Mouse (Mus musculus): Measurements from ENCODE around the gene Sdr9c7. TPM values are rescaled to one million over a fixed set of nuclear protein-coding genes. Genes with fewer than 3 reads are reported as not detected.

Sdr9c7 gene
- total and polyA plus RNA-seq, 3 experiments, result not detected

- H3K79me2 ChIP-seq (ENCODE audit: control insufficient read depth, insufficient read depth, low read length, poor library complexity), result no peaks in the 10 kb centered on the region
- H3K36me3 ChIP-seq (ENCODE audit: control insufficient read depth in 1 of 2, insufficient read depth in 2 of 2, low read length in 2 of 2), result no peaks in the 10 kb centered on the region
- no peak for TF ChIP-seq ZMIZ1 (IDR thresholded peaks at IDR 0.05; ENCODE audit: low read depth, low read length)
- TF ChIP-seq BHLHE40 (IDR thresholded peaks at IDR 0.05; ENCODE audit: borderline replicate concordance, low read depth, low read length), result no peak
- no peak for TF ChIP-seq TCF12 (IDR thresholded peaks at IDR 0.05; ENCODE audit: low read depth, low read length)
- TF ChIP-seq NELFE (IDR thresholded peaks at IDR 0.05; ENCODE audit: low read depth, low read length), result no peak
- no peak for TF ChIP-seq ZC3H11A (IDR thresholded peaks at IDR 0.05; ENCODE audit: low read depth, low read length)
- no peak for TF ChIP-seq CHD2 (IDR thresholded peaks at IDR 0.05; ENCODE audit: low read length)
- no peak for TF ChIP-seq POLR2A (IDR thresholded peaks at IDR 0.05; ENCODE audit: control insufficient read depth in 1 of 2, insufficient read depth in 1 of 2, low read depth in 1 of 2, low read length in 2 of 2, poor library complexity in 1 of 2)
- H3K4me1 ChIP-seq (ENCODE audit: control insufficient read depth in 1 of 2, insufficient read depth in 2 of 2, low read length in 2 of 2), result peaks cover 0 to 6% of the 10 kb centered on the region in 2 experiments; a peak in 1 of 4 replicates
- H3K9me3 ChIP-seq (replicated peaks; ENCODE audit: insufficient read depth, low read length), result no peaks in the 10 kb centered on the region
- H3K9ac ChIP-seq (ENCODE audit: control insufficient read depth, low read depth, low read length, poor library complexity, severe bottlenecking), result no peak overlapping the region
- H3K27ac ChIP-seq (ENCODE audit: control insufficient read depth, low read depth, low read length), result no peak overlapping the region
- peaks cover 0 to 8% of the 10 kb centered on the region in 2 experiments; a peak in 3 of 4 replicates for H3K27me3 ChIP-seq (ENCODE audit: control insufficient read depth in 1 of 2, insufficient read depth in 2 of 2, low read length in 2 of 2)
- H3K4me3 ChIP-seq (ENCODE audit: control insufficient read depth in 1 of 2, insufficient read depth in 1 of 2, low read depth in 2 of 2, low read length in 2 of 2), result no peak overlapping the region
- DNase-seq (ENCODE audit: low read depth, low spot score), result no peak
These were observed 53.1 kb downstream of the Sdr9c7 start for GRCm38 (mm10) chr10:127951390-127951789.

GRCm38 (mm10) chr10:127951821-127952220, 53.5 kb downstream of the Sdr9c7 start:
- no peak for DNase-seq (ENCODE audit: low read depth, low spot score)
- H3K9me3 ChIP-seq (replicated peaks; ENCODE audit: insufficient read depth, low read length), result no peaks in the 10 kb centered on the region
- no peak overlapping the region for H3K27ac ChIP-seq (ENCODE audit: control insufficient read depth, low read depth, low read length)
- TF ChIP-seq BHLHE40 (IDR thresholded peaks at IDR 0.05; ENCODE audit: borderline replicate concordance, low read depth, low read length) (no peak), KAT2A (conservative IDR thresholded peaks at IDR 0.05; ENCODE audit: low read depth, low read length) (no peak), TBP (IDR thresholded peaks at IDR 0.05; ENCODE audit: low read depth, low read length) (no peak), ZNF384 (IDR thresholded peaks at IDR 0.05; ENCODE audit: low read depth, low read length) (no peak), RAD21 (IDR thresholded peaks at IDR 0.05; ENCODE audit: low read depth, low read length) (no peak), MXI1 (IDR thresholded peaks at IDR 0.05; ENCODE audit: low read depth, low read length) (no peak), SMC3 (IDR thresholded peaks at IDR 0.05; ENCODE audit: low read depth, low read length) (no peak), ZMIZ1 (IDR thresholded peaks at IDR 0.05; ENCODE audit: low read depth, low read length) (no peak), USF2 (IDR thresholded peaks at IDR 0.05; ENCODE audit: borderline replicate concordance in 1 of 2, insufficient read depth in 1 of 2, low read depth in 1 of 2, low read length in 2 of 2) (no peak), ZC3H11A (IDR thresholded peaks at IDR 0.05; ENCODE audit: low read depth, low read length) (no peak), MAFK (IDR thresholded peaks at IDR 0.05; ENCODE audit: borderline replicate concordance, low read depth, low read length) (no peak), CHD2 (IDR thresholded peaks at IDR 0.05; ENCODE audit: low read length) (no peak), JUND (IDR thresholded peaks at IDR 0.05; ENCODE audit: low read depth, low read length) (no peak), CHD1 (IDR thresholded peaks at IDR 0.05; ENCODE audit: low read depth, low read length) (no peak), UBTF (IDR thresholded peaks at IDR 0.05; ENCODE audit: borderline replicate concordance, insufficient read depth, low read depth, low read length) (no peak), EP300 (IDR thresholded peaks at IDR 0.05; ENCODE audit: low read depth in 1 of 2, low read length in 2 of 2) (no peak), GABPA (IDR thresholded peaks at IDR 0.05; ENCODE audit: low read depth, low read length) (no peak), TAL1 (IDR thresholded peaks at IDR 0.05; ENCODE audit: low read length) (no peak), HCFC1 (IDR thresholded peaks at IDR 0.05; ENCODE audit: low read depth, low read length) (no peak)
- H3K4me3 ChIP-seq (ENCODE audit: control insufficient read depth in 1 of 2, insufficient read depth in 1 of 2, low read depth in 2 of 2, low read length in 2 of 2), result no peak overlapping the region
- H3K4me1 ChIP-seq (ENCODE audit: control insufficient read depth in 1 of 2, insufficient read depth in 2 of 2, low read length in 2 of 2), result peaks cover 0 to 6% of the 10 kb centered on the region in 2 experiments; a peak in 1 of 4 replicates
- no peaks in the 10 kb centered on the region for H3K36me3 ChIP-seq (ENCODE audit: control insufficient read depth in 1 of 2, insufficient read depth in 2 of 2, low read length in 2 of 2)
- peaks cover 0 to 8% of the 10 kb centered on the region in 2 experiments; a peak in 3 of 4 replicates for H3K27me3 ChIP-seq (ENCODE audit: control insufficient read depth in 1 of 2, insufficient read depth in 2 of 2, low read length in 2 of 2)
- no peak overlapping the region for H3K9ac ChIP-seq (ENCODE audit: control insufficient read depth, low read depth, low read length, poor library complexity, severe bottlenecking)
- H3K79me2 ChIP-seq (ENCODE audit: control insufficient read depth, insufficient read depth, low read length, poor library complexity), result no peaks in the 10 kb centered on the region
